In the genomic region with DNA sequence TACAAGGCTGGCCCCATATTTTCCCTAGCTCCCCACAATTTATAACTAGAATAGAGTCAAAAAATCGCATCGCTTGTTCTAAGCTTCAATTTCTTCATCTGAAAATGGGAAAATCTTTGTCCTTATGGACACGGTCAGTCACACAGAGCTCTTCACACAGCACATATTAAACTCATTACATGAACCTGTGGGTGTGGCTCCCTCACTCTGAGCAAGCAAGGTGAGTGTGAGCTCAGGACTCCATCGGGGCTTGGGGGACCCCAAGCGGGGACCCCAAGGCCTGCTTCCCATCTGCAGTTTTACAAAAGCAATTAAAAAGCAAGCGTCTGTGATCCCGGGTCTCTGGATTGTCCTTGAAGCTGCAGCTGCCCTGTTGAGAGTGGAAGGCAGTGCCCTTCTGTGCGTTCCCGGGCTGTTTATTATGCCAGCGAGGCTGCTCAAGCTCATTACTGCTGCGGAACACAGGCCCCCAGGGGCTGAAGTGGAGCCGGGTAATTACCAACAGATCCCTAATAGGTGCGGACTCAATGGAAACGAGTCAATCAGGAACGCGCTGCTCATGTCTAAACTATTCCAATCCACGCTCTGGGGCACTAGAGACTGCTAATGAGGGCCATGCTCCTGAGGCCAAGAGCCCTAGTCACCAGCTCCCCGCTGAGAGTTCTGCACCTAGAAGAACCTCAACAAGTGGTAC, we compare ENCODE assay signal across 11 mouse cellular contexts.
DNase-seq lines count a peak whose midpoint lies in the region; ATAC-seq lines count a peak whose summit lies in the region.
"Had no signal": no experiment of that assay in that cellular context is flagged by ENCODE, and none has a peak within 500 bp of the region (broad histone marks: within the 10 kb centered on the region; RNA-seq: fewer than 3 reads in every experiment).

No protein-coding gene starts in this region.

- DNase-seq in Muller cell, postnatal 12 days (ENCODE audit: inconsistent ontology term), result peak; percentile 81
- peak; percentile 40 for DNase-seq in brain, adult 2 months (ENCODE audit: low read depth, low spot score)
- peak; percentile 73 for DNase-seq in limb, embryonic 11.5 days (ENCODE audit: low spot score)
- no peak for DNase-seq in ovary, postnatal 36 days (ENCODE audit: low spot score)
- no peak for DNase-seq in heart, postnatal 36 days

- no peaks in the 10 kb centered on the region for H3K27me3 ChIP-seq in hindbrain, embryonic 13.5 days
- no peaks in the 10 kb centered on the region for H3K27me3 ChIP-seq in limb, embryonic 11.5 days (ENCODE audit: control insufficient read depth, insufficient read depth, low read length)

- peak overlapping the region; percentile 20; the same call in 1 of the 2 replicates for H3K4me2 ChIP-seq in hindbrain, embryonic 13.5 days
- H3K4me2 ChIP-seq in limb, embryonic 11.5 days (ENCODE audit: low read depth, severe bottlenecking), result peak overlapping the region; percentile 5; the same call in 1 of the 2 replicates

- no peak overlapping the region for H3K9ac ChIP-seq in hindbrain, embryonic 13.5 days
- H3K9ac ChIP-seq in limb, embryonic 11.5 days (ENCODE audit: low read length), result no peak overlapping the region

- 0 out of 2 replicates have a peak, but pooled peaks cover 2% of the 10 kb centered on the region for H3K9me3 ChIP-seq in hindbrain, embryonic 13.5 days
- H3K9me3 ChIP-seq in limb, embryonic 11.5 days (ENCODE audit: control insufficient read depth, low read length), result no peaks in the 10 kb centered on the region

- peak; percentile 90 for ATAC-seq in hindbrain, embryonic 13.5 days (ENCODE audit: low FRiP score)
- ATAC-seq in limb, embryonic 11.5 days (ENCODE audit: insufficient number of reproducible peaks, low FRiP score, low TSS enrichment, low read depth), result peak; percentile 85
- ATAC-seq in activated CD4-positive, CD25-positive, alpha-beta regulatory T cell, adult 4 months, result no peak
- ATAC-seq in monocyte, adult 5-6 weeks (replicated peaks; ENCODE audit: insufficient number of reproducible peaks, low FRiP score, low TSS enrichment, poor library complexity, severe bottlenecking), result no peak
- ATAC-seq: intestine, embryonic 16.5 days; Patski had no signal

- 33% methylated on average over 18 of the region's 18 CpGs for WGBS in hindbrain, embryonic 13.5 days
- 23% methylated on average over 18 of the region's 18 CpGs for WGBS in limb, embryonic 11.5 days

- intact Hi-C loops in heart, postnatal 36 days (cut with DNase I), result no loop called here

- peaks cover 11% of the 10 kb centered on the region for H3K4me1 ChIP-seq in hindbrain, embryonic 13.5 days (replicated peaks)
- H3K4me1 ChIP-seq in limb, embryonic 11.5 days (ENCODE audit: control insufficient read depth, insufficient read depth, low read length), result peaks cover 11% of the 10 kb centered on the region

- H3K27ac ChIP-seq in hindbrain, embryonic 13.5 days, result peak overlapping the region; percentile 58; the same call in 1 of the 2 replicates
- 0 out of 2 replicates have a peak overlapping the region, but pooled peaks have one; percentile 45 for H3K27ac ChIP-seq in limb, embryonic 11.5 days (replicated peaks; ENCODE audit: low read depth, low read length)

- H3K4me3 ChIP-seq in hindbrain, embryonic 13.5 days, result no peak overlapping the region
- no peak overlapping the region for H3K4me3 ChIP-seq in limb, embryonic 11.5 days (ENCODE audit: low read depth, low read length)
- H3K4me3 ChIP-seq: megakaryocyte, embryonic 14.5 days had no signal

- no peaks in the 10 kb centered on the region for H3K36me3 ChIP-seq in hindbrain, embryonic 13.5 days
- no peaks in the 10 kb centered on the region for H3K36me3 ChIP-seq in limb, embryonic 11.5 days (ENCODE audit: control insufficient read depth, insufficient read depth, low read length)

Comparison
In these comparisons a context has a peak if more than half of its experiments do, and no peak if none do; other contexts are left out.
1. DNase-seq: peak in Muller cell, postnatal 12 days (single experiment), brain, adult 2 months (single experiment) and limb, embryonic 11.5 days (single experiment); none in ovary, postnatal 36 days (single experiment) and heart, postnatal 36 days (0 of 2).
2. ATAC-seq: peak in hindbrain, embryonic 13.5 days (single experiment) and limb, embryonic 11.5 days (single experiment); none in activated CD4-positive, CD25-positive, alpha-beta regulatory T cell, adult 4 months (single experiment) and monocyte, adult 5-6 weeks (single experiment).